Mouse (Mus musculus) layer of hippocampus, adult 9-11 months (tissue): Measurements from ENCODE around the gene Gemin4.
"Not testable (repeated sequence)": the region's sequence is repeated elsewhere in the genome, so short reads cannot be mapped to it uniquely, and the experiment has no call there.

Source experiments
- DNase-seq: peaks from one replicate; pipeline ENCODE4 v3.0.0; 2022

Gene Gemin4

GRCm38 (mm10) chr11:76216049-76216540 lies 1.4 kb downstream of the Gemin4 start:
- no peak for DNase-seq

GRCm38 (mm10) chr11:76215011-76215410 lies 2.5 kb downstream of the Gemin4 start:
- DNase-seq: no peak

- DNase-seq: no peak
Observed at GRCm38 (mm10) chr11:76213841-76214240, 3.6 kb downstream of the Gemin4 start.

- not testable (repeated sequence) for DNase-seq
Observed at GRCm38 (mm10) chr11:76211595-76211994, 5.9 kb downstream of the Gemin4 start.

- DNase-seq: no peak
Observed at GRCm38 (mm10) chr11:76210228-76210985, 7.1 kb downstream of the Gemin4 start.

GRCm38 (mm10) chr11:76206793-76207192 lies 10.7 kb downstream of the Gemin4 start:
- no peak for DNase-seq

- DNase-seq: peak; percentile 88
Observed at GRCm38 (mm10) chr11:76201761-76202674, 15.4 kb downstream of the Gemin4 start.

- DNase-seq: no peak
Observed at GRCm38 (mm10) chr11:76196977-76197469, 20.4 kb downstream of the Gemin4 start.

GRCm38 (mm10) chr11:76196275-76196976 lies 21.0 kb downstream of the Gemin4 start:
- no peak for DNase-seq

- no peak for DNase-seq
Observed at GRCm38 (mm10) chr11:76186908-76187307, 30.6 kb downstream of the Gemin4 start.

GRCm38 (mm10) chr11:76183745-76184144 lies 33.7 kb downstream of the Gemin4 start:
- no peak for DNase-seq

- DNase-seq: no peak
Observed at GRCm38 (mm10) chr11:76180146-76180540, 37.3 kb downstream of the Gemin4 start.

GRCm38 (mm10) chr11:76179495-76180145 lies 37.8 kb downstream of the Gemin4 start, which contains the start of the genes Vps53 and Fam57a:
Gene Vps53 (minus strand): TSS chr11:76179647.
Gene Fam57a (plus strand): TSS chr11:76179671.
- peak; percentile 86 for DNase-seq

- peak; percentile 61 for DNase-seq
Observed at GRCm38 (mm10) chr11:76178726-76179494, 38.6 kb downstream of the Gemin4 start.

- no peak for DNase-seq
Observed at GRCm38 (mm10) chr11:76170207-76170606, 47.3 kb downstream of the Gemin4 start.

- DNase-seq: no peak
Observed at GRCm38 (mm10) chr11:76168976-76169375, 48.5 kb downstream of the Gemin4 start.

GRCm38 (mm10) chr11:76167079-76167765 lies 50.2 kb downstream of the Gemin4 start:
- DNase-seq: no peak

GRCm38 (mm10) chr11:76166657-76167056 lies 50.8 kb downstream of the Gemin4 start:
- peak; percentile 49 for DNase-seq
